Mouse (Mus musculus): ENCODE data around the gene Ascc2.

Ascc2 gene

GRCm38 (mm10) chr11:4719961-4720360, 82.4 kb downstream of the Ascc2 start:
- DNase-seq (ENCODE audit: low spot score in 2 of 2) = no peak

- DNase-seq (ENCODE audit: low spot score in 2 of 2) = no peak
Observed at GRCm38 (mm10) chr11:4720393-4720792, 82.8 kb downstream of the Ascc2 start.

- DNase-seq (ENCODE audit: low spot score in 2 of 2) = no peak
Observed at GRCm38 (mm10) chr11:4720900-4721580, 83.5 kb downstream of the Ascc2 start.

GRCm38 (mm10) chr11:4721728-4722127, 84.2 kb downstream of the Ascc2 start:
- no peak for DNase-seq (ENCODE audit: low spot score in 2 of 2)

- DNase-seq (ENCODE audit: low spot score in 2 of 2) = no peak
Observed at GRCm38 (mm10) chr11:4729603-4730002, 92.1 kb downstream of the Ascc2 start.

GRCm38 (mm10) chr11:4730096-4730495, 92.5 kb downstream of the Ascc2 start:
- DNase-seq (ENCODE audit: low spot score in 2 of 2) = no peak

GRCm38 (mm10) chr11:4730913-4731312, 93.4 kb downstream of the Ascc2 start:
- no peak for DNase-seq (ENCODE audit: low spot score in 2 of 2)

- DNase-seq (ENCODE audit: low spot score in 2 of 2) = no peak
Observed at GRCm38 (mm10) chr11:4731781-4732180, 94.2 kb downstream of the Ascc2 start.

GRCm38 (mm10) chr11:4734179-4734578, 96.6 kb downstream of the Ascc2 start:
- no peak for DNase-seq (ENCODE audit: low spot score in 2 of 2)

Data from heart, adult 9 months (tissue).